ENCODE assay signal across 11 mouse cellular contexts in the genomic region with DNA sequence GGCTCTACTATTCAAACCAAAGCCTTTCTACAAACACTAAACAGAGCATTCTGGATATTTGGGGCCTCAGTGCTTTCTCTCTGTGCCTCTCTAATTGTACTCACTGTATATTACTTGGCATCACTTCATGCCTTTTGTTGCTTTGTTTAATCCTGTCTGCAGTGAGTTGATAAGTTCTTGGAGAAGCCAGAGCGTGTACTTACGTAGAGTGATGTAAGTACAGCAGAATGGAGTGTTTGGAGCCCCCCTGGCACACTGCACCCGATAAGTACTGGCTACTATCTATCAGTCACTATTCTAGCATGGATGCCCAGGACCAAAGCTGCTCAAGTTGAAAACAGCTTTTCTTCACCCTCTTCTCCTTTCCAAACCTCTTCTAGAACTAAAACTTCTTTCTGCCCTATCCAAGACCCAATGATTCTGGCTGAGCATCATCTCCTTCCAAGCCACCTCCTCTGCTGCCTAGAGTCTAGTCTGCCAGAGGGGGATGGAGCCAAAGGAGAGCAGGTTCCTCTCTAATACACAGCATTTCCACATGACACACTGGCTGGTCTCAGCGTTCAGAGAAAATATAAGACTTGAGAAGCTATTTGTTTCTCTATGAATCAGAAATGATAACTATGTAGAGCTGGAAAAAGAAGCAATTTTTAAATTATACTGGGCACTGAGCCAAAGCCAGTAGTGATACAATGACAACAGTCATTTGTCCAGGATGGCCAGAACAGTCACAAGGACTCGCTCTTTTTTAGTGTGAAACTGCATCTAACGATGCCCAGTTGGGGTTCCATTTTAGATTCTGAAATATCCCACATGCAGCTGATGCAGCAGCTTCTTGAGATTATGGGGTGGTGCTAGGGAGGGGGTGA. TPM values are rescaled to one million over a fixed set of nuclear protein-coding genes. Genes with fewer than 3 reads are reported as not detected.
A peak's percentile ranks its signal among the peaks of the same experiment; 100 is the strongest.
DNase-seq lines count a peak whose midpoint lies in the region; ATAC-seq and TF ChIP-seq lines count a peak whose summit lies in the region.
"Had no signal": no experiment of that assay in that cellular context is flagged by ENCODE, and none has a peak within 500 bp of the region (broad histone marks: within the 10 kb centered on the region; RNA-seq: fewer than 3 reads in every experiment).

No protein-coding gene starts in this region.

- TF ChIP-seq CTCF in lung, postnatal 0 days (IDR thresholded peaks at IDR 0.05) = no peak
- no peak for TF ChIP-seq CTCF in embryonic fibroblast, embryonic 13.5 days (IDR thresholded peaks at IDR 0.05; ENCODE audit: borderline replicate concordance, insufficient read depth, low read length)
- TF ChIP-seq CTCF in midbrain, postnatal 0 days (IDR thresholded peaks at IDR 0.05) = no peak

- H3K27ac ChIP-seq in heart, embryonic 12.5 days (ENCODE audit: poor library complexity, severe bottlenecking) = peak overlapping the region; percentile 33; the same call in 1 of the 2 replicates
- 0 out of 2 replicates have a peak overlapping the region, but pooled peaks have one; percentile 7 for H3K27ac ChIP-seq in lung, postnatal 0 days (ENCODE audit: low read length)
- 0 out of 2 replicates have a peak overlapping the region, but pooled peaks have one; percentile 34 for H3K27ac ChIP-seq in embryonic fibroblast, embryonic 13.5 days (ENCODE audit: insufficient read depth, low read length)
- peak overlapping the region; percentile 27; the same call in 1 of the 2 replicates for H3K27ac ChIP-seq in midbrain, postnatal 0 days (ENCODE audit: low read depth, low read length)

- peaks cover 69% of the 10 kb centered on the region for H3K4me1 ChIP-seq in heart, embryonic 12.5 days (replicated peaks)
- H3K4me1 ChIP-seq in lung, postnatal 0 days (ENCODE audit: insufficient read depth, low read depth, low read length) = peaks cover 22% of the 10 kb centered on the region; the same call in 1 of the 2 replicates
- H3K4me1 ChIP-seq in embryonic fibroblast, embryonic 13.5 days (ENCODE audit: control insufficient read depth, insufficient read depth, low read length) = peaks cover 40% of the 10 kb centered on the region
- peaks cover 20% of the 10 kb centered on the region for H3K4me1 ChIP-seq in midbrain, postnatal 0 days (ENCODE audit: insufficient read depth, low read length)

- no peak for DNase-seq in heart, adult 8-10 months (ENCODE audit: low spot score)
- peak; percentile 54 for DNase-seq in lung, postnatal 0 days (ENCODE audit: low spot score)
- no peak for DNase-seq in lung, postnatal 4 days
- DNase-seq in midbrain, postnatal 0 days (ENCODE audit: low spot score) = peak; percentile 5
- no peak for DNase-seq in layer of hippocampus, postnatal 10 days (ENCODE audit: low spot score in 2 of 2)
- DNase-seq: kidney, adult 8-10 months; right cerebral cortex, adult 18-20 months; thymus, postnatal 25 days had no signal

- H3K9me3 ChIP-seq in heart, embryonic 12.5 days (replicated peaks) = 0 out of 2 replicates have a peak, but pooled peaks cover 2% of the 10 kb centered on the region
- no peaks in the 10 kb centered on the region for H3K9me3 ChIP-seq in lung, postnatal 0 days (ENCODE audit: low read length)
- H3K9me3 ChIP-seq in midbrain, postnatal 0 days (ENCODE audit: low read length) = no peaks in the 10 kb centered on the region

- no peak for TF ChIP-seq POLR2A in embryonic fibroblast, embryonic 13.5 days (IDR thresholded peaks at IDR 0.05; ENCODE audit: low read depth, low read length)

- no peak overlapping the region for H3K4me2 ChIP-seq in heart, embryonic 12.5 days
- H3K4me2 ChIP-seq in lung, postnatal 0 days (replicated peaks; ENCODE audit: low read depth, low read length) = no peak overlapping the region
- no peak overlapping the region for H3K4me2 ChIP-seq in midbrain, postnatal 0 days (ENCODE audit: low read depth, low read length, poor library complexity, severe bottlenecking)

- H3K4me3 ChIP-seq in heart, embryonic 12.5 days = no peak overlapping the region
- H3K4me3 ChIP-seq in lung, postnatal 0 days (ENCODE audit: low read depth, low read length) = no peak overlapping the region
- no peak overlapping the region for H3K4me3 ChIP-seq in embryonic fibroblast, embryonic 13.5 days (ENCODE audit: insufficient read depth, low read length)
- H3K4me3 ChIP-seq in midbrain, postnatal 0 days (ENCODE audit: low read depth, low read length) = no peak overlapping the region

- no peak for ATAC-seq in heart, embryonic 12.5 days (ENCODE audit: insufficient number of reproducible peaks, low FRiP score)
- ATAC-seq in lung, postnatal 0 days = peak; percentile 62
- ATAC-seq in midbrain, postnatal 0 days (ENCODE audit: low FRiP score) = no peak
- no peak for ATAC-seq in CD4-positive, CD25-positive, alpha-beta regulatory T cell, adult 4 months

- no peak overlapping the region for H3K9ac ChIP-seq in heart, embryonic 12.5 days
- no peak overlapping the region for H3K9ac ChIP-seq in lung, postnatal 0 days (replicated peaks; ENCODE audit: low read depth)
- H3K9ac ChIP-seq in midbrain, postnatal 0 days (replicated peaks; ENCODE audit: low read length, poor library complexity, severe bottlenecking) = no peak overlapping the region

- 54% methylated on average over 6 of the region's 6 CpGs for WGBS in heart, embryonic 12.5 days
- WGBS in lung, postnatal 0 days = 33% methylated on average over 6 of the region's 6 CpGs
- 50% methylated on average over 6 of the region's 6 CpGs for WGBS in midbrain, postnatal 0 days

- H3K36me3 ChIP-seq in heart, embryonic 12.5 days = no peaks in the 10 kb centered on the region
- H3K36me3 ChIP-seq in lung, postnatal 0 days (ENCODE audit: insufficient read depth, low read length) = no peaks in the 10 kb centered on the region
- H3K36me3 ChIP-seq in midbrain, postnatal 0 days (ENCODE audit: insufficient read depth, low read length) = no peaks in the 10 kb centered on the region

- no peaks in the 10 kb centered on the region for H3K27me3 ChIP-seq in heart, embryonic 12.5 days (replicated peaks)
- H3K27me3 ChIP-seq in lung, postnatal 0 days (replicated peaks; ENCODE audit: insufficient read depth, low read length) = no peaks in the 10 kb centered on the region
- H3K27me3 ChIP-seq in midbrain, postnatal 0 days (ENCODE audit: insufficient read depth, low read length) = no peaks in the 10 kb centered on the region

- peak; percentile 73 for TF ChIP-seq EP300 in lung, postnatal 0 days (IDR thresholded peaks at IDR 0.05)

RNA-seq across cellular contexts. Expression of a gene that starts 28.6 kb away (rescaled TPM):
- 3.4 and 4.0 TPM in 2 replicates for polyA plus RNA-seq in heart, embryonic 12.5 days (2016; fragmentation: Nextera tagmentation; extraction: Ambion mirVana)
- total RNA-seq in heart, adult 8-10 months (2022) = 1 to 10 TPM in 3 of 4 experiments, under 1 TPM in 1; 0.87 to 3.9 (median 1.6) TPM
- 5.3 and 5.5 TPM in 2 replicates for polyA plus RNA-seq in lung, postnatal 0 days (2015; fragmentation: Nextera tagmentation; extraction: Ambion mirVana)
- 0.52 and 0.86 TPM in 2 replicates for polyA plus RNA-seq in embryonic fibroblast, embryonic 13.5 days (2011; ENCODE audit: insufficient read length, low read depth, missing spikeins)
- total RNA-seq in midbrain, postnatal 0 days (2014; rRNA removed) = 1.8 and 3.1 TPM in 2 replicates
- polyA plus RNA-seq in midbrain, postnatal 0 days (2015; fragmentation: Nextera tagmentation; extraction: Ambion mirVana) = 1.4 and 2.2 TPM in 2 replicates
- polyA plus RNA-seq in CD4-positive, CD25-positive, alpha-beta regulatory T cell, adult 4 months (2017; shearing (Covaris generic)) = under 1 TPM in 1 of 2 experiments, not detected in 1; 0.91 TPM
- total RNA-seq in layer of hippocampus, postnatal 10 days (2021) = 1 to 10 TPM; 2.0 to 3.6 TPM

RNA-seq across cellular contexts. Expression of a gene that starts 29.4 kb away (rescaled TPM):
- 12.5 and 15.2 TPM in 2 replicates for polyA plus RNA-seq in heart, embryonic 12.5 days (2016; fragmentation: Nextera tagmentation; extraction: Ambion mirVana)
- 100 to 1,000 TPM in 3 of 4 experiments, 10 to 100 TPM in 1; 94.2 to 109 (median 105) TPM for total RNA-seq in heart, adult 8-10 months (2022)
- 18.4 and 23.0 TPM in 2 replicates for polyA plus RNA-seq in lung, postnatal 0 days (2015; fragmentation: Nextera tagmentation; extraction: Ambion mirVana)
- polyA plus RNA-seq in embryonic fibroblast, embryonic 13.5 days (2011; ENCODE audit: insufficient read length, low read depth, missing spikeins) = 33.1 and 45.6 TPM in 2 replicates
- 64.7 and 71.0 TPM in 2 replicates for total RNA-seq in midbrain, postnatal 0 days (2014; rRNA removed)
- polyA plus RNA-seq in midbrain, postnatal 0 days (2015; fragmentation: Nextera tagmentation; extraction: Ambion mirVana) = 22.0 and 24.3 TPM in 2 replicates
- polyA plus RNA-seq in CD4-positive, CD25-positive, alpha-beta regulatory T cell, adult 4 months (2017; shearing (Covaris generic)) = 10 to 100 TPM; 16.1 to 16.5 TPM
- 10 to 100 TPM; 51.0 to 54.3 TPM for total RNA-seq in layer of hippocampus, postnatal 10 days (2021)

Comparison
In these comparisons a context has a peak if more than half of its experiments do, and no peak if none do; other contexts are left out.
1. DNase-seq: peak in lung, postnatal 0 days (single experiment) and midbrain, postnatal 0 days (single experiment); none in heart, adult 8-10 months (single experiment), lung, postnatal 4 days (0 of 2) and layer of hippocampus, postnatal 10 days (0 of 2).
2. Peak in every context shown above with its lines, with median percentiles within 50 percentile points of each other: H3K27ac ChIP-seq.